Mouse (Mus musculus) midbrain, embryonic 16.5 days (tissue): ENCODE data around the gene Apba2. TPM values are rescaled to one million over a fixed set of nuclear protein-coding genes. Genes with fewer than 3 reads are reported as not detected.

Experiments
- ATAC-seq: fragments of 200-750 bp; cut with Nextera tagmentation; 2 replicates; pipeline ENCODE4 v1.8.0; 2017; ENCODE audit warnings: moderate TSS enrichment
- H3K27ac ChIP-seq: fragments of 300-500 bp; sonication (generic); 2 replicates; pipeline ENCODE4 v1.5.1; 2014; ENCODE audit warnings: mild to moderate bottlenecking, low read length, mixed read lengths
- H3K27me3 ChIP-seq: fragments of 300-500 bp; sonication (generic); 2 replicates; pipeline ENCODE4 v1.6.1; 2014; ENCODE audit warnings: low read depth, low read length, mixed read lengths; ENCODE audit not compliant: control insufficient read depth, insufficient read depth
- H3K36me3 ChIP-seq: fragments of 300-500 bp; sonication (generic); 2 replicates; pipeline ENCODE4 v1.6.1; 2014; ENCODE audit warnings: mild to moderate bottlenecking, low read length, moderate library complexity, mixed read lengths; ENCODE audit not compliant: control insufficient read depth, insufficient read depth
- H3K4me1 ChIP-seq: fragments of 300-500 bp; sonication (generic); 2 replicates; pipeline ENCODE4 v1.6.1; 2014; ENCODE audit warnings: mild to moderate bottlenecking, low read length, mixed read lengths; ENCODE audit not compliant: control insufficient read depth, insufficient read depth
- H3K4me2 ChIP-seq: fragments of 300-500 bp; sonication (generic); 2 replicates; pipeline ENCODE4 v1.6.1; 2014; ENCODE audit warnings: mild to moderate bottlenecking, low read length, mixed read lengths
- H3K4me3 ChIP-seq: fragments of 300-500 bp; sonication (generic); 2 replicates; pipeline ENCODE4 v1.5.1; 2014; ENCODE audit warnings: low read depth, mild to moderate bottlenecking, low read length, moderate library complexity, mixed read lengths
- H3K9ac ChIP-seq: fragments of 300-500 bp; sonication (generic); 2 replicates; pipeline ENCODE4 v1.6.1; 2014; ENCODE audit warnings: low read depth, low read length, mixed read lengths
- H3K9me3 ChIP-seq: fragments of 300-500 bp; sonication (generic); replicated peaks from 2 replicates; pipeline ENCODE4 v1.6.1; 2014; ENCODE audit warnings: mild to moderate bottlenecking, low read length, mixed read lengths; ENCODE audit not compliant: control insufficient read depth, poor library complexity, severe bottlenecking
- WGBS: fragments of 180-500 bp; shearing (Covaris S2); extraction: QIAGEN DNeasy Blood & Tissue Kit; methylation state at CpG from one replicate; pipeline ENCODE4 v1.1.7; 2014; 5-methylcytosine and 5-hydroxymethylcytosine counted together
- polyA plus RNA-seq: library from polyadenylated mRNA; unstranded; fragments of >200 nt; fragmentation: Nextera tagmentation; extraction: Ambion mirVana; gene quantifications from 2 replicates; pipeline ENCODE4 v1.2.1, GENCODE M21; 2015

The Apba2 gene
- polyA plus RNA-seq, 1 experiment from 2014 or later, result 208 TPM

DNA sequence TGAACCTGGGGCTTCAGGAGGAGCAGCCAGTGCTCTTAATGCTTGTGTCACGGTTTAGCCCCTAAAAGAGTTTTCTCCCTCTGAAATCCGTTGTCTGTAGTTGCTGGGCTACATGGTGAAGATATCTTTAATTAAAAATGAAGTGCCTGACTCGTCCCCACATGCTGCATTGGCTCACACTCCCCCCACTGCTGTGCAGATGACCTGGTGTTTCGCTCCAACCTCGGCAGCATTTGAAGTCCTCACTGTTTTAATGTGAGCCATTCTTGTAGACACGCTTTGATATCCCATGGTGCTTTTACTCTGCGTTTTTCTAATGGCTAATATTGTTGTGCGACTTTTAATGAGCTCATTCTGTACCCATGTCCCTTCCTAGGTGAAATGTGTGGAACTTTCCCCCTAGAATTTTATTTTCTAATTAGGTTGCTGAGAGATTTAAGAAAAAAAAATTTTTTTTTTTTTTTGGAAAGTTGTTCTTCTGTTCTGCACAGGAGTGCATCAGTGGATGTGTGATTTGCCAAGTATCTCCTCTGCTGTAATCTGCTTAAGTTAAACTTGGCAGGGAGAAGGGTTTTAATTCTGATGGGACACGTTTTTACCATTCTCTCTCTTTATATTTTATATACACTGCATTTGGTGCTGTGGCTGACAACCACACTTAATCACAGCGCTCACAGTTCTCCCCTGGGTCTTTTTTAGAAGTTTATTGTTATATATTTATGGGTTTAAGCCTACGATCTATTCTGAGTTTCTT lies 87.3 kb downstream of the Apba2 start:
- ATAC-seq, result peak; percentile 64
- H3K9ac ChIP-seq, result no peak overlapping the region
- no peak overlapping the region for H3K4me2 ChIP-seq
- no peaks in the 10 kb centered on the region for H3K27me3 ChIP-seq
- no peaks in the 10 kb centered on the region for H3K4me1 ChIP-seq
- no peaks in the 10 kb centered on the region; the same call in 1 of the 2 replicates for H3K9me3 ChIP-seq
- 39% methylated on average over 11 of the region's 11 CpGs for WGBS
- H3K36me3 ChIP-seq, result peaks cover 7% of the 10 kb centered on the region
- no peak overlapping the region for H3K4me3 ChIP-seq
- no peak overlapping the region for H3K27ac ChIP-seq

DNA sequence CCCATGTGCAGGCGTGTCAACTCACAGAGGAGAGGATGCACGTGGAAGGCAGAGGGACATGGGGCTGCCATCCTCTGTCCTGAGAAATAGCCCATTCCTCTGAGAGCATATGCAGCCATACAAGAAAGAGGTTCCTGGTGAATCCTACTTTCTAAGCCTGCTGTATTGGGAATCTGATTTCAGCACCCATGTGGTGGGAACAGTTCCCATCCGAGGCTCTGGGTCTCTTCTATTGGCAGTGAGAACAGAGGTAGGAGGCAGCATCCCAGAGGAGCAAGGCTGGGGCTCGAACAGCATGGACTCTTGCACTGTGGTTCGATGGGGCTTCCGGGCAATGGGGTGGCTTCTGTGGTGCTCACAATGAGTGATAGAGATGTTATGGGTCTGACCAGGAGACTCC lies 93.8 kb downstream of the Apba2 start:
- no peak; the same call in 1 of the 2 replicates for ATAC-seq
- Histone ChIP-seq H3K36me3 (peaks cover 7% of the 10 kb centered on the region), H3K9me3 (no peaks in the 10 kb centered on the region; the same call in 1 of the 2 replicates), H3K9ac (no peak overlapping the region), H3K27ac (no peak overlapping the region), H3K4me2 (no peak overlapping the region), H3K27me3 (no peaks in the 10 kb centered on the region), H3K4me3 (no peak overlapping the region), H3K4me1 (no peaks in the 10 kb centered on the region)
- 79% methylated on average over 6 of the region's 6 CpGs for WGBS

DNA sequence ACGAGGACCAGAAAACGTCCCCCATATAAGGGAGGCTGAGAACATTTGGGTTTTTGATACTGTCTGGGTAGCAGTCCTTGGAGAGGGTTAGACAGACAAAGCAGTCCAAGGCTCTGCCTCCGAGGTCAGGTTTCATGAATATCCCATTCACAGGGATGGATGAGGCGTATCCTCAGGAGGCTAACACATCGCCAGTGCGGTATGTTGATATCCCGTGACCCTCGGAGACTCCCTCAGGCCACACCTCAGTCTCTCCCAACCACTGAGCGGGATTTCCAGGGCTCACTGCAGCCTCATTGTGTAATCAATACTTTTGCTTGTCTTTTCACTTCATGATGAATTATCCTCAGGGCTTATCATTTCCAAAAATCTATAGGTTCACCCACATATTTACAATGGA lies 95.1 kb downstream of the Apba2 start:
- Histone ChIP-seq H3K27ac (no peak overlapping the region), H3K4me3 (no peak overlapping the region), H3K4me2 (no peak overlapping the region), H3K36me3 (peaks cover 5% of the 10 kb centered on the region), H3K27me3 (no peaks in the 10 kb centered on the region), H3K9ac (no peak overlapping the region), H3K9me3 (no peaks in the 10 kb centered on the region; the same call in 1 of the 2 replicates), H3K4me1 (no peaks in the 10 kb centered on the region)
- 0 out of 2 replicates have a peak, but pooled peaks have one; percentile 52 for ATAC-seq
- WGBS, result 75% methylated on average over 9 of the region's 9 CpGs

DNA sequence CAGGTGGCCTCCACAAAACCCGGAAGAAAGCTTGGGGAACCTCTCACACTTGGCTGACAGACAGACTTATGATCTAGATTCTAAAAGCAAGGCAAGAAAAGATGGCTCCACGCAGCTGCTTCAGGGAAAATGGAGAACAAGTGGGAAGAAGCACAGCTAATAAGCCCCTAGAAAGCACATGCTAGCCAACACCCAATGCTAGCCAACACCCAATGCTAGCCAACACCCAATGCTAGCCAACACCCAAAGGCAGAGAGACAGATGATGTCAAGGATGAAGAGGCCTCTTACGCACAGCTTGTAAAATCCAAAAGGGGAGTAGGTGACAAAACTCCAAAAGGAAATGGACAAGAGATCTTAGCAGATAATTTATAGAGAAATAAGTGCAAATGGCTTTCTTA lies 108.4 kb downstream of the Apba2 start:
- H3K9ac ChIP-seq, result no peak overlapping the region
- no peaks in the 10 kb centered on the region for H3K9me3 ChIP-seq
- no peaks in the 10 kb centered on the region for H3K4me1 ChIP-seq
- no peak overlapping the region for H3K27ac ChIP-seq
- H3K36me3 ChIP-seq, result 0 out of 2 replicates have a peak, but pooled peaks cover 2% of the 10 kb centered on the region
- H3K4me2 ChIP-seq, result no peak overlapping the region
- H3K4me3 ChIP-seq, result no peak overlapping the region
- no peaks in the 10 kb centered on the region for H3K27me3 ChIP-seq
- ATAC-seq, result no peak
- 86% methylated on average over 3 of the region's 3 CpGs for WGBS

DNA sequence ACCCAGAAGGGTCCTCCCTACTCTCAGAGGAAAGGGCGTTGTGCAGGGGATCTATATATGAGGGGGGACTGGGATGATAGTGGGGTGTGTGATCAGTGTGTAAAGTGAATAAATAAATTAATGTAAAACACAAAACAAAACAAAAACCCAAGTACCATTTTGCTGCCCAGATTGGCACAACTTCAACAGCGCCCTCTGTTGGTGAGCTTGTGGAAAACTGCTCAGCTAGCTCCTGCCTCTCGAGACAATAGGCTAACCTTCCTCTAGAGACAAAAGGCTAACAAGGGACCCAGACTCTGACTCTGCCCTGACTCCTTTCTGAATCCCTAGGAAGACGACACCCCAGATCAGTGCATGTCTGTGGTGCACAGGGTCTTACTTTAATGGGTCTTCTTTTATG lies 109.4 kb downstream of the Apba2 start:
- no peaks in the 10 kb centered on the region for H3K9me3 ChIP-seq
- no peak overlapping the region for H3K9ac ChIP-seq
- H3K4me3 ChIP-seq, result no peak overlapping the region
- H3K4me1 ChIP-seq, result no peaks in the 10 kb centered on the region
- no peaks in the 10 kb centered on the region for H3K27me3 ChIP-seq
- H3K36me3 ChIP-seq, result 0 out of 2 replicates have a peak, but pooled peaks cover 2% of the 10 kb centered on the region
- WGBS, result 70% methylated on average over 4 of the region's 4 CpGs
- no peak overlapping the region for H3K4me2 ChIP-seq
- ATAC-seq, result no peak
- H3K27ac ChIP-seq, result no peak overlapping the region

DNA sequence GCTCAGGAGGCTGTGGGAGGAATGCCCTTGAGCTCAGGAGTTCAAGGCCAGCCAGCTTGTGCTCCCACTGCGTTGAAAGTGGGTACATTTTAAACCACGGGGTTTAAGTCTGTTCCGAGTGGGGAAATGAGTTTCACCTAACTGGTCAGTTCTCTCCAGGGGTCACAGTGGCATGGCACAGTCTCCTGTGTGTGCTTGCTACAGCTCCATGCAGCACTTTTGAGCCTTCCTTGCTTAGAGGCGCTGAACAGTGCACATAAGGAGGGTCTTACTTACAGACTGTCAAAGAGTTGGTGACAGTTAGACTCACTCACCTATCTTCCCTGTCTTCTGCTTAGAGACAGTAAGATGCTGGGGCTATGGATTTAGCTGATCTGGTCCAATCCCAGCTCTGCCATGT lies 117.8 kb downstream of the Apba2 start:
- no peak overlapping the region for H3K4me3 ChIP-seq
- ATAC-seq, result no peak
- 94% methylated on average over 4 of the region's 4 CpGs for WGBS

DNA sequence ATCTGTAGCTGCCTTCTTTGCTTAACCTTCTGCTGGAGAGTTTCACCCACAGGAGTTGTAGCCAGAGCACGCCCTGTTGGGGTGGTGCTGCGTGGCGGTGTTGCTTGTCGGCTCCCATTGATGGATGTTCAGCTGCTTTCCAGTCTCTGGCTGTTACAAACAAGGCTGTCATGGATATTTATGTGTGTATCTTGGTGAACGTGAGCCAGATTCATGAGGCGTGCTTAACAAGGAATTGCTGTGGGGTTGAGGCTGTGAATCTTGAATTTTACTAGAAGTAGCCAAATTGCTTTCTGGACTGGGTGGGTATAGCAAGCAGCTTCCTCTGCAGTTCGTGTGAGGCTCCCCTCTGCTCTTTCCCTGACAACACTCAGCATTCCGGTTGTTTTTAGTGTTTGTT lies 125.0 kb downstream of the Apba2 start:
- Histone ChIP-seq H3K27me3 (no peaks in the 10 kb centered on the region), H3K9me3 (no peaks in the 10 kb centered on the region), H3K4me2 (no peak overlapping the region), H3K4me3 (no peak overlapping the region), H3K9ac (no peak overlapping the region), H3K27ac (peak overlapping the region; percentile 40; the same call in 1 of the 2 replicates), H3K4me1 (peaks cover 17% of the 10 kb centered on the region), H3K36me3 (no peaks in the 10 kb centered on the region)
- ATAC-seq, result no peak
- 85% methylated on average over 8 of the region's 8 CpGs for WGBS

More for the DNA sequence above, 117.8 kb downstream of the Apba2 start:
- H3K27ac ChIP-seq, result no peak overlapping the region
- no peak overlapping the region for H3K9ac ChIP-seq
- no peaks in the 10 kb centered on the region for H3K36me3 ChIP-seq
- H3K9me3 ChIP-seq, result no peaks in the 10 kb centered on the region
- H3K27me3 ChIP-seq, result no peaks in the 10 kb centered on the region
- H3K4me2 ChIP-seq, result no peak overlapping the region
- no peaks in the 10 kb centered on the region; the same call in 1 of the 2 replicates for H3K4me1 ChIP-seq

DNA sequence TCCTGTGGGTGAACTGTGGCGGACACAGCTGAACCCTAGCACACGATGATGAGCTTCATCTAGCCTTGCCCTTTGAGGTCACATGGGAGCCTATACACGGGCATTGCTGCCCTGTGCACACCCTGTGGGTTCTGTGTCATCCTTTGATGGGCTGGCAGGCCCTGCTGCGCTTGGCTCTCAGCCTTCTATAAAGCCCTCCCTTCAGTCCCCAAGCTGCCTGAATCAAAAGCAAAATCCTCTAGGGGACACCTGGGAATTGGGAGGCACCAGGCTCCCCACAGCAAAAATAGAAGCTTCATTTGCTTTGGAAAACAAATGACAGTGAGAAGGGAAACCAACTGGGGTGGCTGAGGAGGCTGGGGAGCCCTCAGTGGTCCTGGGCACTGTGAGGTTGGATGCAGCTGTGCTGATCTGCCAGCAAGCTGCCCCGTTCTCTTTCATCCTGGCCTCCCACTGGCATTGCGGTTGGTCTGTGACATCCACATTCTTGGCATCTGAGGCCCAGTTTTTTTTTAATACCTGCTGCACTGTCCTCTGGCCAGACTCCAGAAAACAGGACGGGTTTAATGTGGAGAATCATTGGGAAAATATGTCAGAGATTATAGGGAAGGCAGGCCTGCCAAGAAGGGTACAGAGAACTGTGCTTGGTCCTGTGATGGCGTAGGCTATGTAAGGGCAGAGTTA lies 126.6 kb downstream of the Apba2 start:
- H3K9ac ChIP-seq, result no peak overlapping the region
- no peak overlapping the region for H3K4me3 ChIP-seq
- peak overlapping the region; percentile 5 for H3K27ac ChIP-seq
- no peaks in the 10 kb centered on the region for H3K36me3 ChIP-seq
- no peak overlapping the region for H3K4me2 ChIP-seq
- no peaks in the 10 kb centered on the region for H3K9me3 ChIP-seq
- H3K4me1 ChIP-seq, result peaks cover 30% of the 10 kb centered on the region
- 0 out of 2 replicates have a peak, but pooled peaks have one; percentile 12 for ATAC-seq
- 36% methylated on average over 8 of the region's 8 CpGs for WGBS
- H3K27me3 ChIP-seq, result no peaks in the 10 kb centered on the region

DNA sequence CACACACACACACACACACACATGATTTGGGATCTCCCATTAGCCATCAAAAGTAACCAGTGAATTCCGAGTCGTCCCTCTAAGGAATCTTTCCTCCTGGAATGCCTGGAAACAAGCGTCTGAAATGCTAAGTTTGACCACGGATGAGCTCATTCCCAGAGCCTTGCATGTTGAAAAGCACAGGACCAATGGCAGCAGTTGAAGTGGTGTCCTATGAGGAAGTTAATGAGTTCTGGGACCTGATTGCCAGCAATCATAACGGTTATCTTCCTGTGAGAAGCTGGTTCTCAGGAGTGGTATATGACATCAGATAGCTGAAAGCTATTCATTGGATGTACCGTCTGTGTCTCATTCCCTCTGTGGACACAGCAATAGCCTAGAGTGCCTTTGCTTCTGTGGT lies 129.2 kb downstream of the Apba2 start:
- WGBS, result 82% methylated on average over 6 of the region's 6 CpGs
- H3K9ac ChIP-seq, result no peak overlapping the region
- 0 out of 2 replicates have a peak, but pooled peaks cover 3% of the 10 kb centered on the region for H3K36me3 ChIP-seq
- H3K4me2 ChIP-seq, result no peak overlapping the region
- no peaks in the 10 kb centered on the region for H3K27me3 ChIP-seq
- no peak overlapping the region for H3K4me3 ChIP-seq
- no peak overlapping the region for H3K27ac ChIP-seq
- ATAC-seq, result no peak
- H3K4me1 ChIP-seq, result peaks cover 40% of the 10 kb centered on the region
- no peaks in the 10 kb centered on the region for H3K9me3 ChIP-seq
